Mouse (Mus musculus): ENCODE measurements around the gene Pola1.
"Not testable (repeated sequence)": the region's sequence is repeated elsewhere in the genome, so short reads cannot be mapped to it uniquely, and the experiment has no call there.

Pola1 gene

DNA sequence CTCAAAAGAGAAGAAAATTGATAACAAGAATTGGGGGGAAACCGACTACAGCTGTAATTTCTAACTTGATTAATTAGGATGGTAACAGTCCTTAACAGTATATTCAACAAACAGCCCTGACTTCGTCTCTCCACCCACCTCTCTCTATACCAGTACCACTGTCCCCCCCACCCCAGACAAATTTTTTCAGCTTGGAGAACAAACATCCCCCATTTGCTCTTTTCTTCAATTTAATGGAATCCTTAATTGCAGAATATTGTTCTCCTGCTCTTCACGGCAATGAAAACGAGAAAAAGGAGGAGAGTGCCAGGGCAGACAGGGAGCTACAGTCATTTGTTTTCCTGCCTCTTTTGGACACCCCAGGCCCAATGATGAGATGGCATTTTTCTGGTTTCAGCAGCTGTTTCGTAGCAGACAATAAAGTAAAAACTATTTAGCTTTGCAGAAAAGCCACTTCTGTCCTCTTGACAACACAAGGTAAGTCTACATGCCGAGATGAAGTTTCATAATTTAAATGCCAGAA lies 202.2 kb downstream of the Pola1 start:
- DNase-seq (ENCODE audit: inconsistent ontology term), result no peak

DNA sequence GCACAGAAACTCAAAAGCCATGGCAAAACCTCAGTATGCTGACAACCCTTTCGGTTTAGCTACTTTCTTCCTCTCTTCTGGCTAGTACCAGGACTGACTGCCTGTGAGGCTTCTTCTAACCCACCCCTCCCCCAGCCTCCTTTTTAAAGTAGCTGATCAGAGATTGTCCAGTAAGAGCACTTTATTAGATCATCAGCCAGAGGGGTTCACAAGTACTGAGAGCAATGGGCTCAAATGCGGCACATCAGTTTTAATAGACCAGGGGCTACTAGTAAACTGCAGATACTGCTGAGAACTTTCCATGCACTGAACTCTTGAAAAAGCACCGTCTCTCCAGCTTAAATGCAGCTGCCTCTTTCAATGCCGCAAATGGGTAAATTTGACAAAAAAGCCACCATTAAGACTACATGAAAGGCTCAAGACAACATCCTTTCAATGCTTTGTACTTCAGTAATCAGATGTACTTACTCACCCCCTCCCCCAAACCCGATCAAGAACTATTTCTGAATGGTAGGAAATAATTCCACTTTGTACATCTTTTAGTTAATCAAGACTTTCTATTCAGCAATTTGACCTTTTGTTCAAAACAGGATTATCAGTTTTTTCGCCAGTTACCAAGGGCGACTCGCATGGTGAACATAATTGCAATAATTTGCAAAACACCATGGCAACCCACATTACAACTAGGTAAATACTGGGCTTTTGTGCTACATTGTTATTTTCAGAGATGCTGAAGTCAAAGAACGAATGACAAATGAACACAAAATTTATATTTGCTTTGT lies 202.8 kb downstream of the Pola1 start:
- no peak for DNase-seq (ENCODE audit: inconsistent ontology term)

DNA sequence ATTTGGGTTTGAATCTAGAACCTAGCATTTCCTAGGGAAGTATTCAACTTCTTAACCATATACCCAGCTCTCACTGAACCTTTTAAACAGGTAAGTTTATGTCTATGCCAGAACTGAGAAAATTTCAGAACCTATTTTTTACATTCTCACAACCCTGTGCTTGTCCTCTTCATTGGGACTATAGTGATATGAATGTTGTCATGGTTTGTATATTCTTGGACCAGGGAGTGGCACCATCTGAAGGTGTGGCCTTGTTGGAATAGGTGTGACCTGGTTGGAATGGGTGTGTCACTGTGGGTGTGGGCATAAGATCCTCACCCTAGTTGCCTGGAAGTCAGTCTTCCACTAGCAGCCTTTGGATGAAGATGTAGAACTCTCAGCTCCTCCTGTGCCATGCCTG lies 231.1 kb downstream of the Pola1 start:
- not testable (repeated sequence) for DNase-seq (ENCODE audit: inconsistent ontology term)

DNA sequence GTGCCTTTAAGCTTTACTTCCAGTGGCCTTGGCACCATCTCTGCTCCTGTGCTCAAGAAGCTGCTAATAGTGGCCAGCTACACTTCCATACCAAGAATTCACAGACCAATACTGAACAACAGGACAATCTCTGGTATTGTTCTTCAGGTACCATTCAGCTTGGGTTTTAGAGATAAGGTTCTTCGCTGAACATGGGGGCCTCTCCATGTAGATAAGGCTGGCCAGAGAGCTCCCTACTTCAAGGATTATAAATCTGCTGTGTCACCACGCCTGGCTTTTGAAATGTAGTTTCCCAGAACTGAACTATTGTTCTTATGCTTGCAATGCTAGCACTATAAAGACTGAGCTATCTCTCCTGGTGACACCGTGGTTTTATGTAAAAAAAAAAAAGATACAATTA lies 234.9 kb downstream of the Pola1 start:
- DNase-seq (ENCODE audit: inconsistent ontology term), result no peak

DNA sequence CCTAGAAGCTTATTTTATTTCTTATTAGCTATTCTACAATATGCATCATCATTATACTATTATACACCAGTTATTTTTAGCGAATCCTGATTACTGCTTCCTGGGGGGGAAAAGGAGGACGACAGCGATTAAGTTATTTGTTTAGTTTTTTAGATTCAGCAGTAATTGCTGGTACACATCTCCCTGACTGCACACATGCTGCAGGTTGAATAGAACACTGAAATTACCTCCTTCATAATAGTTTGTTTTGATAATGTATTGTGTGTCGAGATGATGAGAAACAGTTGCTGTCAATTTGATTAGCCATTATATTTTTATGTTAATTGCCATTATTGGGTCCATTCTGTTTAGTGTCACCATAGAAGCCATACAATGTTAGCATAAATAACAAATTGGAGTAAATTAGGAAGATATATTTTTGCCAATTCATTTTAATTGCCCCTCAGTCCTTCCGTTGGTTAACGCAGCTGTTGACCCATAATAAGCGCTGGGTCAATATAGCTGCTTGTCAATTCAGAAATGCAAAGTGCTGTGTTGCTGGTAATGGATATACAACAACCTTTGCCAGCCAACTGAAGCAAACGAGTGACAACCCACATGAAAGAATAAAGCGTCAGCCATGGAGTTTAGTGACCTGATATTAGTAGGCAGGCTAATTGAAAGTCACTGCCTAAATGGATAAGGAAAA lies 254.5 kb downstream of the Pola1 start:
- peak; percentile 13 for DNase-seq (ENCODE audit: inconsistent ontology term)

DNA sequence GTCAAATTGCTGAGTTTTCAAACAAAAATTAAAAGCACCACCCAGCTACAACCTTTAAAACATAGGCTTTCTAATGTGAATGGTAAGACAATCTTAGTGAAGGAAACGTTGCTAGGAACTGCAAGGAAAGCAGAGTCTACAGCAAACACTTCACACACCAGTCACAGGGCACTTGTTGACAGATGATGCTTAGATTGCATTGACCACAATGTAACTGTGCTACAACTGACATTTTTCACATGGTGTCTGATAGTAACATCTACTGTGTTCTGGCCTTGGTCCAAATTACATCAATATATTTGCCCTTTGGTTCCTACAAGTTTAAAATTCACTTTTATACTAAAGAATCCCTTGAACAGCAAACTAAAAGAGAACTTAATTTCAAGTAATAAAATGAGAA lies 258.5 kb downstream of the Pola1 start:
- no peak for DNase-seq (ENCODE audit: inconsistent ontology term)

DNA sequence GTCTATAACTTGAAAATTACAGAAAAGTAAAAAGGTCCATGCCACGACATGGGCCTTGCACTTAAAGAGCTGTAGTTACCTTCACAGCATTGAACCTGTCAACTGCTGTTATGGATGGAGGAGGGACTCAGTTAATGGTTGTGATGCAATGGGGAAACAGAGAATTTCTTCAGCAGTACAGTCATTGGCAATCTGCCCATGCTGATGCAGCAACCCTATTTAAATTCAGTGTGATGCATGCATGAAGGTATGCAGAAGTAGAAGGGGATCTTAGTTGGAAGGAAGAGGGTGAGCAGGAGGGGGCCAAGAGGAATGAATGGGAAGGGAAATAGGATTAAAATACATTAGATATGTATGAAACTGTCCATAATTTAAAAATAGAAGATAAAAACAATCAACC lies 262.2 kb downstream of the Pola1 start:
- peak; percentile 31 for DNase-seq (ENCODE audit: inconsistent ontology term)

DNA sequence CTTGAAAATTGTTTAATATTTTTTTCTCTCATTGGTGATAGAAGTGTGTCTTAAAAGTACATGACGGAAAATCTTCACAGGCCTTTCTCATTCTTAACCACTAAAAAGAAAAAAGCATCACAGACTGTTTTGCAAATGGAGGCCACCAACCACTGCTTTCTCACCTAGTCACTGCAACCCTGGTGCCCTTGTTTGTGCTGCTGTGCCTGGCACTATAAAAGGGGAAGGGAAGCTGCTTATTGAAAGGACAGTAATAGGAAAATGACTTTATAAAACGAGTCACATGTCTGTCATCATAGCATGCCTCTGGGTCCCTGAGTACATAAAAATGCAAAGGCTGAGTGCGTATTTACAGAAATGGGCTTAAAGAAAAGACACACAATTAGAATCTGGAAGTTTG lies 263.7 kb downstream of the Pola1 start:
- DNase-seq (ENCODE audit: inconsistent ontology term), result no peak

DNA sequence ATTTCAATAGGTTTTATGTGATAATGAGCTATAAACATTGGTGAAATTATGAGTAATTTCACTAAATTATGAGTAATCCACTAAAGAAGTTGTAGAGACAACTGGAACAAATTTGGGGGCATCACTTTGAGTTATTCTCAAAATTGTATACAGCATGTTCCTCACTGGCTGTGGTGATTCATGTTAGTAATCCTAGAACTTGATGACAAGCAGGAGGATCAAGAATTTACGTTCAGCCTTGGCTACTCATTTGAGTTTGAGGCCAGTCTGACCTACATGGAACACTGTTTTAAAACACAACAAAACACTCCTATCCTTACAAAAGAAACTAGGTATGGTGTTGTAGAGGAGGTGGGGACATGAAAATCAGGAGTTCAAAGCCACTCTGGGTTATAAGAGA lies 310.6 kb downstream of the Pola1 start:
- DNase-seq (ENCODE audit: inconsistent ontology term), result no peak

DNA sequence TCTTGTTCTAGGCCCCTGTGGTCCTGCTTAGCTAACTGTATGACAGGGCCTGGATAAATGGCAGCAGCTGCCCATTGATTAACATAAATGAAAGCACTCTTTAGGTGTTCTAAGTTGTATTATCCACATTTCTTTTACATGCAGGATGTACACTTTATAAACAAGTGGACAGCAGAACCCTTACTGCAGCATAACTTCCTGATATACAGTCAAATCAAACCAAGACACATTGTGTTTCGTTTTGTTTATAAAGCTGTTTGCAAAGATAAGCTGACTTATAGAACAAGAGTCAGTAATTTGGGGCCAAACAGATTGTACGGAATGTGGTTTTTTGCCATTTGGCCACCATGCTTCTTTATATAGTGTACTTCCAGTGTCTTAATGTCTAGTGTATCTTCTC lies 312.0 kb downstream of the Pola1 start:
- no peak for DNase-seq (ENCODE audit: inconsistent ontology term)

DNA sequence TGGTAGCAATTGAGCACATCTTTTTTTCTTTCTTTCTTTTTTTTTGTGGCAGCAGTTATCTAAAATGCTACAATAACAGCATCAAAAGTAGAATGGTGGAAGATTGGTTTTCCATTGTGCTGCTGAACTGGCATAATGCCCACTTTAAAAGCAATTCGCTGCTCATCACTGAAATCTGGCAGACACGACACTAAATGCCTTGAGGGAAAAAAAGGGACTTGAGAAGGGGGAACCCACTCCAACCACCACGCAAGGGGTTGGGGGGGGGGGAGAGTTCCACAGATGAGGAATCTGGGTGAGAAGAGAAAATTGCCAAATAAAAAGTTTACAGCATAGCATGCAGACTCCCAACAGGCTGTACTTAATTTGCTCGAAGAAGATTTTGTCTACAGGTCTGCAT lies 314.4 kb downstream of the Pola1 start:
- DNase-seq (ENCODE audit: inconsistent ontology term), result no peak

DNA sequence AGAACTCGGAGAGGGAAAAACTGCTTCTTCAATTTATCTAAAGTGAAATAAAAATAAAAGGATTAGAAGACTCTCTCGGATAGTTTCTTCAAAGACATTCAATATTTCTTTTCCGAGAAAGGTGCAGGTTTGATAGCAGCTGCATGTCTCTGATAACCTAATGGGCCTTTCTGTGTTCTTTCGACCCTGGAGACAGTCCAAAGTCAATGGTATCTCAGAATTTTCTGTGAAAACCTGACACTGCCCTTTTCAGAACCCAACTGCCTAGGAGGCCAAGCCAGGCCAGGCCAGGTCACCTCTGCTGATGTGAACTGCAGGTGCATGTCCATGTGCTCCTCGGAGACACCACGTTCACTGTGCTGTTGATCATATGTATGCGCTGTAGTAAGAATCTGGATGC lies 326.2 kb downstream of the Pola1 start:
- DNase-seq (ENCODE audit: inconsistent ontology term), result no peak

DNA sequence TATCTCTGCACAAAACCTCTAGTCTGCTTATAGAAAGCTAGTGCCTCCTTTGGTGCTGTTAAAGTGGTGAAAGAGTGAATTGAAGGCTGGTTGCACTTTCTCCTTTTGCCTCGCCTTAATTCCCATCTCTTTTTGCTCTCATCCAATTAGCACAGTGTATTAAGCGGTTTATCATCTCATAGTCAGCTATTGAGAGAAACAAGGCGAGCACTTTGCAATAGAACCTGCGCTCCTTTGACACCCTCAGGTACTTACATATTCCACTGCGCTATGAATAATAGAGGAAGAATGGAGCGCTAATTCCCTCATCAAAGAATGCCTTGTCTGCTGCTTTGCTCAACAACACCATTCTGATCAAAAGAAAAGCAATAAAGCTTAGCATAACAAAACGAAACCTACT lies 330.2 kb downstream of the Pola1 start:
- no peak for DNase-seq (ENCODE audit: inconsistent ontology term)

DNA sequence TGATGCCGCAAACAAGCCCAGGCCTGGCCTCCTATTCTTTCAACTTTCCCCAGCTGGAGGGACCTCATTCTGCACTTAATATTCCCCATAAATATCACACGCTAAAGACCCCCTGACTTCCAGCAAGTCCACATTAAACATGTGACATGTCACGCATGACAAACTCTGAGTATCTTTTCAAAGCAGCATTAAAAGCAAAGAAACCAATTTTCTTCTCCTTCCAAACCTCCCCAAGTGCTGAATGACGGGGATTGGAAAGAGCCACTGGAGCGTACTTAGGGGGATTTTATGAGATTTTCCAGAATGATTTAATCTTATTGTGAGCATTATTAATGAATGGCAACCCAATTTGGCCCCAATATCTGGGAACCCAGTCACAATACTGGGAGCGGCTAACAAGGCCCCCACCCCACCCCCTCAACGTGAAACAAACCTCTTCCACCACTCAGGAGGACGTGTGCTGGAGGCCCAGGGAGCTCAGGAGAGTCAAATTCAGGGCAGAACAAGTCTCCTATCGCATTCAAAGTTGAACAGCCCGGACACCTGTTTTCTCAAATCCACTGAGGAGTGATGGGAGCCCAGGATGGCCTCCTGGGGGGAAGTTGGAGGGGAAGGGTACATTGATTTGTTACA lies 331.7 kb downstream of the Pola1 start:
- DNase-seq (ENCODE audit: inconsistent ontology term), result no peak

DNA sequence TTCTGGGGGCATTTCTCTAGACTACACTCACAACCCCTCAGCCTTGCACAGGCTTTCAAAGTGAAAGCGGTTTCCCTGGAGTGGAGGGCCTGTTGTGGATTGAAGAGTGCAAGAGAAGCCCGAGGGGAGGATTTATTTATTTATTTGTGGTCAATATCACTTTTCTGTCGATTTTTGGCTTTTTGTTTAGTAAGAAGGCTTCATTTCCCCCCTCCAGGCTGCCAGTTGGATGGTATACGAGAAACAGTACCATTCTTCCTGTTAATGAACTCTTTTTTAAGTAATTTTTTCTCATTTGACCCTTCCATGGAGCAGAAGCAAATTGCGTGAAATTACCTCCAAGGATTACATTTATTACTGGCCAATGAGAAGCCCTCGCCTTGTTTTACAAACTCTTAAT lies 332.2 kb downstream of the Pola1 start:
- no peak for DNase-seq (ENCODE audit: inconsistent ontology term)

DNA sequence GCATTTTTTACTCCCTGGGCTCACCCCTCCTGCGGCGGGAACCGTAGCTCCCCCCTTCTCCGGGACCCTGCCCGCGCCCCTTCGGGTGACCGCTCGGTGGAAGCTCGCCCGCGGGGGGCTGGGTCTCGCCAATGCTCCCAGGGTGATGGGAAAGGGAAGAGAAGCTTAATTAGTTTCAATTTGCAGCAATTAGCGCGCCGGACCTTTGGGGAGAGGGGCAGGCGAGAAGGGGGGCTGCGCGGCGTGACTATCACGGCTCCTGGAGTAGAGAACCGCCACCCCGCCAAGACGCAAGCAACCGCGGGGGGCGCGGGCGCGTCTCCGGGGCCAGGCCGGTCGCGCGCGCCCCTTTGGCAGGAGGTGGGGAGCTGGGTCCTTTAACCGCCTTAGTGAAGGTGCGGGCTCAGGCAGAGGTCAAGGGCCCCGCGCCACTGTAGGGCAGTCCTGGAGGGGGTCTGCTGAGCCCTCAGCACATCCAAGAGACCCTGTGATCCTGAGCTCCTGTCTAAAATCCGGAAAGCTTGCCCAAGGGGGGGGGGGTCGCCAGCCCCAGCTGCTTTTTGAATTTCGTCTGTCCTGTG lies 332.8 kb downstream of the Pola1 start:
- no peak for DNase-seq (ENCODE audit: inconsistent ontology term)

DNA sequence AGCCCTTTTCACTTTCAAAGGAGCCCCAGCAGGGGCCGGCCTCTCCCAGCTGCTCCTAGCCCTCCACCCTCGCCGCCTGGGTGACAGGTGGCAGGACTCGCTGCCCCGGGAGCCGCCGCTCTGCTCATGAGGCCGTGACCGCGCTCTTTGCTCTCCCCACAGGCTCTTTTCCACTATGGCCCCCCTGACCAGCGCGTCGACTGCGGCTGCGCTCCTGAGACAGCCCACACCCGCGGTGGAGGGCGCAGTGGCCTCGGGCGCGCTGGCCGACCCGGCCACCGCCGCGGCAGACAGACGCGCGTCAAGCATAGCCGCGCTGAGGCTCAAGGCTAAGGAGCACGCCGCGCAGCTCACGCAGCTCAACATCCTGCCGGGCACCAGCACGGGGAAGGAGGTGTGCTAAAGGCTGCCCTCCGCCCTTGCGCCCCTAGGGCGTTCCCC lies 334.9 kb downstream of the Pola1 start:
- DNase-seq (ENCODE audit: inconsistent ontology term), result no peak

DNA sequence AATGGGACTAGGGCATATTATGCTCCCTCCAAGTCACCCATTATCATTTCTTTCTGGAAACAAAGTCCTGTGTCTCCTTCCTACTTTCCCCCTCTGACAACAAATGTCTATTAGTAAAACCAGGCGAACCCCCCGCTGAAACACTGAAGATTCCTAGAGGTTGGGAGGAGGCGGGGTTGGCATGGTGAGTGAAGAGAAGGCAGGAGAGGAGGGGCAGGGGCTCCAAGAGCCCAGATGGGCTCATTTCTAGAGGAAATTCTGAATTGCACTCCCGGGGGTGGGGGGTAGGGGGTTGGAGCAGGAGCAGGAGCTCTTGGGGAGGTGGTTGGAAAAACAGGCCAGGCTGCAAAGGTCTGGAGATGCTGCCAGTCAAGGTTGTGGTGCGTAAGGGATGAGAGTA lies 336.1 kb downstream of the Pola1 start:
- DNase-seq (ENCODE audit: inconsistent ontology term), result no peak

DNA sequence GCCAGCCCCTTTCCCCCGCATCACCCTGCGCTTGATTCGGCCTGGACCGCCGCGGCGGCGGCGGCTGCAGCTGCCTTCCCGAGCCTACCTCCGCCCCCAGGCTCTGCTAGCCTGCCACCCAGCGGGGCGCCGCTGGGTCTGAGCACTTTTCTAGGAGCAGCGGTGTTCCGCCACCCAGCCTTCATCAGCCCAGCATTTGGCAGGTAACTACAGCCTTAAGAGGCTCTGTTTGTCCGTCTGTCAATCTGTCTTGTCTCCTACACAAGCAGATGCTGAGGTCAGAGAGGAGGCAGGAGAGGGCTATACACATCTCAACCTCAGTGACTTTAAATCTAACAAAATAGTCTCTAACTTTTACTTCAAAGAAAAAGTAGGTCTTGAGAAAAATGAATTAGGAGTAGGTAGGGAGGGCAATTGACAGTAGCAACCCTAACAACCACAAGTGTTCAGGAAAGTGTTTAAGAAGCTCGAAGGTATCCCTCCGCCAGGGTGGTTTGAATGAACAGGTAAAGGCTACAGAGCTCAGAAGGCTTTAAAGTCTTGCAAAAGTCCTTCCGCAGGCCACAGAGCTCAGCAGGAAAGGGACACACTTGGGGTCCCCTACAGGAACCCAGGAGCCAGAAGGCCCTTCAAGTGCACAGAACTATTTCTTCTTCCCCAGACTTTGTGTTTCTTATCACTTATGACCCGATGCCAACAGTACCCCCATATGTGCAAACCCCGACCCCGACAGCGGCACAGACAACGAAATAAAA lies 337.0 kb downstream of the Pola1 start:
- DNase-seq (ENCODE audit: inconsistent ontology term), result no peak

DNA sequence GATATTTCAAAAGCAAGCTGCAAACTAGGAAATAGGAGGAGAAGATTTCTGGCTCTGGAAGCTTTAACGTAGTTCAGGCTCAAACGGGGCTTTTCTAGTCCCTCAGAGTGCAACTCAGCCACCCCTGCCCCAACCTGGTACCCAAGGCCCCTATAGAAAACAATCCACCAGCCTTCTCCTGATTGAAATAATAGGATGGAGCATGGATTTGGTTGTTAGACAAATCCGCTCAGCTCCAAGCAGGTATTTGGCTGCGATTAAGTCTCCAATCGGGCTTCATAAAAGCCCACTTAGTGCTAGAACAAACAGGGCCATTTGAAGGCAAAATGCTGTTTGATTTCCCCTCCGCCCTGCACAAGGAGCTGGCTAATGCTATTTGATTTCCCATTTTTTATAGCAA lies 339.9 kb downstream of the Pola1 start:
- DNase-seq (ENCODE audit: inconsistent ontology term), result no peak

DNA sequence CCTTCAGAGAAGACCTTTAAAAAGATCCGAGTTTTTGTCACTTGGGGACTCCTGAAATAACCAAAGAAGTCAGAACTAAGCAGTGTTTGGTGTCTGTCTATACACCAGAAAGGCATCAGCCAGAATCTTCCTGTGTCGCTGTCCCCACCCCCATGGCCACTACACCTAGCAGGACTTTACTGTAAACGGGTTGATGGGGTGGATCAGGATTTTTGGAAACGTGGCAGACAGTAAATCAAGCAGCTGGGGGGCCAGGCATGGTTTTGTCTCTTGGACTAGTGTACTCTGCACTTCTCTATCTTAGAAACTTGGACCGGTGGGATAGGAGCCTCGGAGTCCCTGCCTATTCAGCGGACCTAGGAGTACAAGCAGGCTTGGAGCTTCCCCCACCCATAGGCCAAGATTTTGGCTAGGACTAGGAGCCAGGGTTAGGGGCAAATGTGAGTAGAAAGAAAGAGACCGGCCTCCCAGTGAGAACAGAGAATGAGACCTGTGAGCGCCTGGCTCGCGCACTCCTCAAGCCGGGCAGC lies 342.0 kb downstream of the Pola1 start:
- DNase-seq (ENCODE audit: inconsistent ontology term), result no peak
